Mouse (Mus musculus) midbrain, embryonic 13.5 days (tissue): Measurements from ENCODE around the gene Krt71. TPM values are rescaled to one million over a fixed set of nuclear protein-coding genes. Genes with fewer than 3 reads are reported as not detected.
"Not testable (repeated sequence)": the region's sequence is repeated elsewhere in the genome, so short reads cannot be mapped to it uniquely, and the experiment has no call there.

Source experiments
- ATAC-seq: fragments of 200-750 bp; cut with Nextera tagmentation; 2 replicates; pipeline ENCODE4 v1.8.0; 2017; ENCODE audit warnings: mild to moderate bottlenecking, moderate TSS enrichment, moderate library complexity
- H3K27ac ChIP-seq: fragments of 300-500 bp; sonication (generic); 2 replicates; pipeline ENCODE4 v1.5.1; 2015; ENCODE audit warnings: inconsistent platforms, mild to moderate bottlenecking, moderate library complexity
- H3K27me3 ChIP-seq: fragments of 300-500 bp; sonication (generic); 2 replicates; pipeline ENCODE4 v1.6.1; 2015; ENCODE audit warnings: mild to moderate bottlenecking, inconsistent platforms
- H3K36me3 ChIP-seq: fragments of 300-500 bp; sonication (generic); 2 replicates; pipeline ENCODE4 v1.6.1; 2015; ENCODE audit warnings: mild to moderate bottlenecking, inconsistent platforms
- H3K4me1 ChIP-seq: fragments of 300-500 bp; sonication (generic); replicated peaks from 2 replicates; pipeline ENCODE4 v1.6.1; 2015; ENCODE audit warnings: inconsistent platforms
- H3K4me2 ChIP-seq: fragments of 300-500 bp; sonication (generic); replicated peaks from 2 replicates; pipeline ENCODE4 v1.6.1; 2015; ENCODE audit warnings: moderate library complexity, mild to moderate bottlenecking, inconsistent platforms
- H3K4me3 ChIP-seq: fragments of 300-500 bp; sonication (generic); replicated peaks from 2 replicates; pipeline ENCODE4 v1.5.1; 2015; ENCODE audit warnings: mild to moderate bottlenecking, inconsistent platforms
- H3K9ac ChIP-seq: fragments of 300-500 bp; sonication (generic); replicated peaks from 2 replicates; pipeline ENCODE4 v1.6.1; 2015; ENCODE audit warnings: mild to moderate bottlenecking, inconsistent platforms
- H3K9me3 ChIP-seq: fragments of 300-500 bp; sonication (generic); 2 replicates; pipeline ENCODE4 v1.6.1; 2016; ENCODE audit warnings: mild to moderate bottlenecking, inconsistent platforms
- WGBS: fragments of 180-500 bp; shearing (Covaris S2); methylation state at CpG from one replicate; pipeline ENCODE4 v1.1.7; 2015; 5-methylcytosine and 5-hydroxymethylcytosine counted together
- polyA plus RNA-seq: library from polyadenylated mRNA; unstranded; fragments of >200 nt; fragmentation: Nextera tagmentation; extraction: Ambion mirVana; gene quantifications from 2 replicates; pipeline ENCODE4 v1.2.1, GENCODE M21; 2015

The Krt71 gene
- polyA plus RNA-seq, 1 experiment from 2014 or later = not detected

- Histone ChIP-seq H3K27ac (no peak within 1 kb of the TSS), H3K4me2 (no peak within 1 kb of the TSS), H3K4me1 (no peaks in the 10 kb centered on the region), H3K4me3 (no peak within 1 kb of the TSS), H3K9ac (no peak within 1 kb of the TSS), H3K27me3 (no peaks in the 10 kb centered on the region), H3K36me3 (no peaks in the 10 kb centered on the region), H3K9me3 (no peaks in the 10 kb centered on the region)
- WGBS = 75% methylated on average over 13 of the region's 13 CpGs
- ATAC-seq = no peak
Observed at GRCm38 (mm10) chr15:101712720-101713119, 30.2 kb downstream of the Krt71 start, which contains the start of gene Krt5. Gene Krt5, minus strand, starts transcription at chr15:101712898.

GRCm38 (mm10) chr15:101708683-101709082 lies 34.2 kb downstream of the Krt71 start:
- no peaks in the 10 kb centered on the region for H3K36me3 ChIP-seq
- 67% methylated on average over 11 of the region's 11 CpGs for WGBS
- H3K4me1 ChIP-seq = no peaks in the 10 kb centered on the region
- no peak overlapping the region for H3K4me2 ChIP-seq
- H3K4me3 ChIP-seq = no peak overlapping the region
- H3K27me3 ChIP-seq = no peaks in the 10 kb centered on the region
- no peak overlapping the region for H3K9ac ChIP-seq
- H3K27ac ChIP-seq = no peak overlapping the region
- no peaks in the 10 kb centered on the region for H3K9me3 ChIP-seq
- ATAC-seq = no peak

DNA sequence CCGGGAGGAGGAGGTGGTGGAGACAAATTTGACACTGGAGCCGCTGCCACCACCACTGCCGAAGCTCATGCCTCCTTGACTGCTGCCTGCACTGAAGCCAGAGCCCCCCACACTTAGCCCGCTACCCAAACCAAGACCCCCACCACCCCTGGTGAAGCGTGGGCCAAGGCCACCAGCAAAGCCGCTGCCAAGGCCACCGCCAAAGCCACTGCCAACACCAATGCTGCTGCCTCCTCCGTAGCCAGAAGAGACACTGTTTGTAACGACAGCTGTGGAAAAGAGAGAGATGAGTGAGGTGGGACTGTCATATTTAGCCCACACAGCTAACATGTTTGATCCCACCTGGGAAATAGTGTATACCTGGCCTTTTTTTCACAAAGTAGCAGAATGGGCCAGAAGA lies 35.5 kb downstream of the Krt71 start:
- Histone ChIP-seq H3K9ac (no peak overlapping the region), H3K9me3 (no peaks in the 10 kb centered on the region), H3K27ac (no peak overlapping the region), H3K27me3 (no peaks in the 10 kb centered on the region), H3K36me3 (no peaks in the 10 kb centered on the region), H3K4me2 (no peak overlapping the region), H3K4me1 (no peaks in the 10 kb centered on the region), H3K4me3 (no peak overlapping the region)
- 90% methylated on average over 9 of the region's 9 CpGs for WGBS
- no peak for ATAC-seq

- no peak overlapping the region for H3K4me3 ChIP-seq
- no peak overlapping the region for H3K9ac ChIP-seq
- H3K4me1 ChIP-seq = no peaks in the 10 kb centered on the region
- ATAC-seq = no peak
- H3K27me3 ChIP-seq = no peaks in the 10 kb centered on the region
- no peak overlapping the region for H3K4me2 ChIP-seq
- H3K36me3 ChIP-seq = no peaks in the 10 kb centered on the region
- H3K27ac ChIP-seq = no peak overlapping the region
- 67% methylated on average over 4 of the region's 4 CpGs for WGBS
- no peaks in the 10 kb centered on the region for H3K9me3 ChIP-seq
Observed at GRCm38 (mm10) chr15:101704066-101704465, 38.8 kb downstream of the Krt71 start.

GRCm38 (mm10) chr15:101702380-101702779 lies 40.5 kb downstream of the Krt71 start:
- H3K27ac ChIP-seq = no peak overlapping the region
- 18% methylated on average over 2 of the region's 2 CpGs for WGBS
- H3K4me1 ChIP-seq = no peaks in the 10 kb centered on the region
- no peaks in the 10 kb centered on the region for H3K36me3 ChIP-seq
- H3K27me3 ChIP-seq = no peaks in the 10 kb centered on the region
- no peak for ATAC-seq
- H3K4me3 ChIP-seq = no peak overlapping the region
- no peaks in the 10 kb centered on the region for H3K9me3 ChIP-seq
- H3K4me2 ChIP-seq = no peak overlapping the region
- no peak overlapping the region for H3K9ac ChIP-seq

- Histone ChIP-seq H3K4me2 (no peak overlapping the region), H3K27ac (no peak overlapping the region), H3K4me1 (no peaks in the 10 kb centered on the region), H3K9ac (no peak overlapping the region), H3K9me3 (no peaks in the 10 kb centered on the region), H3K27me3 (no peaks in the 10 kb centered on the region), H3K36me3 (no peaks in the 10 kb centered on the region), H3K4me3 (no peak overlapping the region)
- WGBS = 79% methylated on average over 8 of the region's 8 CpGs
- no peak for ATAC-seq
Observed at GRCm38 (mm10) chr15:101699866-101700265, 43.0 kb downstream of the Krt71 start.

DNA sequence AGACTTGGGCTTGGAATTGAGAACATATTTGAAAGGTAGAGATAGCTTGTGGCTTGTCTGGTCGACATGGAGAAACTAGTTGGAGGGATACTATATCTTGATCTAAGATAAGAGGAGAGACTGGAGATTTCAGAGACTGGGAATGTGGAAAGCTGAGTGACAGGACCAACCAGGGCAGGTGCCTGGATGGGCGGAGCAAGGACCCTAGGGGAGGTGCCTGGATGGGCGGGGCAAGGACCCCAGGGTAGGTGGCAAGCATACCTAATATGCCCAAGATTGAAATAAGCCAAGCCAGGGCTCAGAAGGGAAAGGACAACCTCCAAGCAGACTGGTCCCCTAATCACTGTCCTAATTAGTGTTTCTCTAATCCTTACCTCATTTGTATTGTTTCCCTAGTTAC lies 43.7 kb downstream of the Krt71 start:
- Histone ChIP-seq H3K4me2 (no peak overlapping the region), H3K27ac (no peak overlapping the region), H3K27me3 (no peaks in the 10 kb centered on the region), H3K4me1 (no peaks in the 10 kb centered on the region), H3K9ac (no peak overlapping the region), H3K4me3 (no peak overlapping the region), H3K9me3 (no peaks in the 10 kb centered on the region), H3K36me3 (no peaks in the 10 kb centered on the region)
- ATAC-seq = no peak
- 71% methylated on average over 3 of the region's 3 CpGs for WGBS

DNA sequence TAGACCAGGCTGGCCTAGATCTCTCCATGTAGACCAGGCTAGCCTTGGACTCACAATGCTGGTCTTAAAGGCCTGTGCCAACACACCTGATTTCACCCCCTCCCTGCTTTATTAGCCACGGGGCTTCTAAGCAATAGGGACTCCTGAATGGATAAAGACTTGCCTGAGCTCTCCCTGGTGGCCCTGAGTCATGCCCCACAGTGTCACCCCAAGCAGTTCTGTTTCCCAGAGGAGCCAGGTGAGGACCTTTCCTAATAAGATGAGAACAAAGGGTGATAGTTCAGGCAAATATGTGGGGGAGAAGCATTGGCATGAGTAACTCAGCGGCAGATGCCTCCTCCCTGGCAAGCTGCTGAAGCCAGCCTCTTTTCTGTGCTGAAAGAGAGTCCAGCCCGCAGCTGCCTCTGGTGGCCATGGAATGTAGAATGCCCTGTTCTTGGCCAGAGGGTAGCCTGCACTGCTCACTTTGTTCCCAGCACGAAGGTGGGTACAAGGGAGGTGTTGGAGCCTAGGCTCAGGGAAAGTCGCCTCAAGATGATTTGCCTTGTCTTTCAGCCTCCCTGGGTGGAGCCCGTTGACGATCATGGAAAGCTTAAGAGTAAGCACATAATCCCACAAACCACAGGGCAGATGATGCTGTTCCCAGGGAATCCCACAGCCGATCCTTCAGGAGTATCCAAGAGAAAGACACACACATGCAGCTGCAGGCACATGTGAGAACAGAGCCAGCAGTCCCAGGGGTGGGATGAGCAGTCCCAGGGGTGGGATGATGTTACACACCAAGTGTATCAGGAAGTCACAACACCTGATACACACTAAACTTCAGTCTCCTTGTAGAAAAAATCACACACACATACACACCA lies 45.4 kb downstream of the Krt71 start:
- Histone ChIP-seq H3K9me3 (no peaks in the 10 kb centered on the region), H3K4me1 (no peaks in the 10 kb centered on the region), H3K27me3 (no peaks in the 10 kb centered on the region), H3K4me3 (no peak overlapping the region), H3K36me3 (no peaks in the 10 kb centered on the region), H3K27ac (no peak overlapping the region), H3K9ac (no peak overlapping the region), H3K4me2 (no peak overlapping the region)
- no peak for ATAC-seq
- WGBS = 73% methylated on average over 8 of the region's 8 CpGs

DNA sequence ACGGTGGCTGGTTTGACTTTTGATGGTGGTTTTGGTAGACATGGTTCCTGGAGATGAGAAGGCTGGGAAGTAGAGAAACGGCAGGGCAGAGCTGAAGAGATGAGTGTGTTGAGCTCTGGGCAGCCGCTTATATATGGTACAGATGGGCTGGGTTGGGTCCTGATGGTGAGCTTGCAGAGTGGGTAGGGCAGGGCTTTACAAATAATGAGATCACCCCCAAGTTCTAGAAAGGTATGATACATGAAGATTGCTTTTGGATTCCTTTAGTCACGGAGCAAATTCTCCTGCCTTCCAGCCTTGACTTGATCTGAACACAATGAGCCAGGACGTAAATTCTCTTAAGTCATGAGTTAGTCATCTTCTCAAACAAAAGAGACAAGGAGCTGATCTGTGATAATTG lies 48.7 kb downstream of the Krt71 start, which contains the start of gene Krt6a:
Gene Krt6a (minus strand): TSS at position 101 of the 400 bp plus-strand sequence.
- Histone ChIP-seq H3K4me2 (no peak within 1 kb of the TSS), H3K9ac (no peak within 1 kb of the TSS), H3K27me3 (no peaks in the 10 kb centered on the region), H3K36me3 (no peaks in the 10 kb centered on the region), H3K4me3 (no peak within 1 kb of the TSS), H3K4me1 (no peaks in the 10 kb centered on the region), H3K9me3 (no peaks in the 10 kb centered on the region), H3K27ac (no peak within 1 kb of the TSS)
- 82% methylated on average over 5 of the region's 5 CpGs for WGBS
- ATAC-seq = no peak

DNA sequence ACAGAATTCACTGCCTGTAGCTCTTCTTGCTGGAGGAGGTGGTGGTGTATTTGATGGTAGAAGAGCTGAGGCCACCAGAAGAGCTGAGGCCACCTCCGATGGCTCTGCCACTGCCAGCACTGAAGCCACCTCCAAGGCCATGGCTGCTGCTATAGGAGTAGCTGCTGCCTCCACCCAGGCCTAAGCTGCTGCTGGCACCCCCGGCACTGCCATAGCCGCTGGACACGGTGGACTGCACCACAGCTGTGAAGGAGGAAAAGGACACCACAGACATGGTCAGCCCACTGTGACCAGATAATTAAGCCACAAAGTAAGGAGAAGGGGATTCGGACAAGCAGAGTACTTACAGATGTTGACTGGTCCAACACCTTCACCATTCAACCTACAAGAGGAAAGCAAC lies 52.4 kb downstream of the Krt71 start:
- not testable (repeated sequence) for H3K27ac ChIP-seq, H3K27me3 ChIP-seq, H3K4me2 ChIP-seq, H3K9me3 ChIP-seq, H3K36me3 ChIP-seq, H3K4me1 ChIP-seq, ATAC-seq, H3K4me3 ChIP-seq, H3K9ac ChIP-seq
- WGBS = 86% methylated on average over 5 of the region's 5 CpGs

- Histone ChIP-seq H3K4me3 (no peak overlapping the region), H3K4me1 (no peaks in the 10 kb centered on the region), H3K4me2 (no peak overlapping the region), H3K27me3 (no peaks in the 10 kb centered on the region), H3K9me3 (no peaks in the 10 kb centered on the region), H3K9ac (no peak overlapping the region), H3K27ac (no peak overlapping the region), H3K36me3 (no peaks in the 10 kb centered on the region)
- no peak for ATAC-seq
- 71% methylated on average over 2 of the region's 2 CpGs for WGBS
Observed at GRCm38 (mm10) chr15:101688161-101688560, 54.7 kb downstream of the Krt71 start.
